Mouse (Mus musculus) midbrain, embryonic 14.5 days (tissue): ENCODE measurements at regions not wholly inside any gene's neighbourhood (a gene's known extent, or its start where the extent isn't known, plus 50 kb on each side); places are given as distances from the start of the nearest gene placed in this dataset.
A peak's percentile ranks its signal among the peaks of the same experiment; 100 is the strongest.

Source experiments
- ATAC-seq: fragments of 200-750 bp; cut with Nextera tagmentation; 2 replicates; pipeline ENCODE4 v1.8.0; 2017; ENCODE audit warnings: moderate number of reproducible peaks, moderate library complexity; ENCODE audit not compliant: low FRiP score, low TSS enrichment
- DNase-seq: peaks from one replicate; pipeline ENCODE4 v3.0.0-alpha.2; 2015
- H3K27ac ChIP-seq: fragments of 300-500 bp; sonication (generic); replicated peaks from 2 replicates; pipeline ENCODE4 v1.5.1; 2014; ENCODE audit warnings: mild to moderate bottlenecking, low read depth, low read length, moderate library complexity
- H3K27me3 ChIP-seq: fragments of 300-500 bp; sonication (generic); 2 replicates; pipeline ENCODE4 v1.6.1; 2014; ENCODE audit warnings: low read length, control low read depth, mixed read lengths; ENCODE audit not compliant: control insufficient read depth, insufficient read depth
- H3K36me3 ChIP-seq: fragments of 300-500 bp; sonication (generic); 2 replicates; pipeline ENCODE4 v1.6.1; 2014; ENCODE audit warnings: low read length, control low read depth; ENCODE audit not compliant: control insufficient read depth, insufficient read depth
- H3K4me1 ChIP-seq: fragments of 300-500 bp; sonication (generic); 2 replicates; pipeline ENCODE4 v1.6.1; 2014; ENCODE audit warnings: mild to moderate bottlenecking, antibody characterized with exemption, low read length, control low read depth; ENCODE audit not compliant: control insufficient read depth, insufficient read depth
- H3K4me2 ChIP-seq: fragments of 300-500 bp; sonication (generic); 2 replicates; pipeline ENCODE4 v1.6.1; 2014; ENCODE audit warnings: mild to moderate bottlenecking, low read length, moderate library complexity
- H3K4me3 ChIP-seq: fragments of 300-500 bp; sonication (generic); replicated peaks from 2 replicates; pipeline ENCODE4 v1.5.1; 2014; ENCODE audit warnings: low read depth, low read length
- H3K9ac ChIP-seq: fragments of 300-500 bp; sonication (generic); replicated peaks from 2 replicates; pipeline ENCODE4 v1.6.1; 2014; ENCODE audit warnings: mild to moderate bottlenecking, low read length, moderate library complexity
- H3K9me3 ChIP-seq: fragments of 300-500 bp; sonication (generic); 2 replicates; pipeline ENCODE4 v1.6.1; 2016; ENCODE audit warnings: low read length, control low read depth, mixed read lengths; ENCODE audit not compliant: control insufficient read depth
- WGBS: fragments of 180-500 bp; shearing (Covaris S2); extraction: QIAGEN DNeasy Blood & Tissue Kit; methylation state at CpG from one replicate; pipeline ENCODE4 v1.1.7; 2014; 5-methylcytosine and 5-hydroxymethylcytosine counted together

- Histone ChIP-seq H3K36me3 (no peaks in the 10 kb centered on the region), H3K4me3 (no peak overlapping the region), H3K27me3 (no peaks in the 10 kb centered on the region), H3K9ac (0 out of 2 replicates have a peak overlapping the region, but pooled peaks have one; percentile 4), H3K27ac (peak overlapping the region; percentile 53), H3K9me3 (no peaks in the 10 kb centered on the region), H3K4me1 (peaks cover 15% of the 10 kb centered on the region), H3K4me2 (peak overlapping the region; percentile 33; the same call in 1 of the 2 replicates)
- ATAC-seq (peak; percentile 65; the same call in 1 of the 2 replicates), DNase-seq (peak; percentile 85)
- 4% methylated on average over 15 of the region's 15 CpGs for WGBS
These were observed 58.8 kb upstream of the Dlk1 start for GRCm38 (mm10) chr12:109393795-109394194.

- H3K4me3 ChIP-seq, result no peak overlapping the region
- ATAC-seq (peak; percentile 49; the same call in 1 of the 2 replicates), DNase-seq (peak; percentile 74)
- no peaks in the 10 kb centered on the region for H3K9me3 ChIP-seq
- 32% methylated on average over 11 of the region's 11 CpGs for WGBS
- H3K27me3 ChIP-seq, result no peaks in the 10 kb centered on the region
- H3K27ac ChIP-seq, result peak overlapping the region; percentile 53; the same call in 1 of the 2 replicates
- no peak overlapping the region for H3K9ac ChIP-seq
- H3K4me2 ChIP-seq, result no peak overlapping the region
- H3K4me1 ChIP-seq, result peaks cover 20% of the 10 kb centered on the region
- H3K36me3 ChIP-seq, result no peaks in the 10 kb centered on the region
These were observed 58.2 kb upstream of the Dlk1 start for GRCm38 (mm10) chr12:109394396-109394795.

DNA sequence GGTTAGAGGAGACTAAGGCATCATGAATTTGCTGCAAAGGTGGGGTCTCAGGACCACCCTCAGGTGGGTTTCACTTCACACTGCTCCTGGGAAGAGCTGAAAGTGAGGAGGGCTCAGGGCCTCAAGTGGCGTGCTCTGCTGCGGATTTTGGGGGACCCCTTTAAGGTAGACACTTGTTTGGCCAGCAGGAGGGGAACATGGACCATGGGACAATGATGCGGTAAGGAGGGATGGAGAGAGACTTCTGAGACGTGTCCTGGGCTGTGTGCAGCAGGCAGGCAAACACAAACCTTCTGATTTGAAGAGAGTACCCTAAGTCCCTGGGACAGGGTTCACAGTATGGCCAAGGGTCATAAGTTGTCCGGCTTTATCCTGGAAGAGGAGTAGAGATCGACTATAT is 56.0 kb upstream of the Dlk1 start:
- no peak overlapping the region for H3K9ac ChIP-seq
- no peaks in the 10 kb centered on the region for H3K27me3 ChIP-seq
- no peak overlapping the region for H3K4me3 ChIP-seq
- ATAC-seq (no peak), DNase-seq (no peak)
- no peaks in the 10 kb centered on the region for H3K36me3 ChIP-seq
- H3K27ac ChIP-seq, result no peak overlapping the region
- no peaks in the 10 kb centered on the region for H3K9me3 ChIP-seq
- H3K4me1 ChIP-seq, result peaks cover 20% of the 10 kb centered on the region
- WGBS, result 88% methylated on average over 6 of the region's 6 CpGs
- no peak overlapping the region for H3K4me2 ChIP-seq

DNA sequence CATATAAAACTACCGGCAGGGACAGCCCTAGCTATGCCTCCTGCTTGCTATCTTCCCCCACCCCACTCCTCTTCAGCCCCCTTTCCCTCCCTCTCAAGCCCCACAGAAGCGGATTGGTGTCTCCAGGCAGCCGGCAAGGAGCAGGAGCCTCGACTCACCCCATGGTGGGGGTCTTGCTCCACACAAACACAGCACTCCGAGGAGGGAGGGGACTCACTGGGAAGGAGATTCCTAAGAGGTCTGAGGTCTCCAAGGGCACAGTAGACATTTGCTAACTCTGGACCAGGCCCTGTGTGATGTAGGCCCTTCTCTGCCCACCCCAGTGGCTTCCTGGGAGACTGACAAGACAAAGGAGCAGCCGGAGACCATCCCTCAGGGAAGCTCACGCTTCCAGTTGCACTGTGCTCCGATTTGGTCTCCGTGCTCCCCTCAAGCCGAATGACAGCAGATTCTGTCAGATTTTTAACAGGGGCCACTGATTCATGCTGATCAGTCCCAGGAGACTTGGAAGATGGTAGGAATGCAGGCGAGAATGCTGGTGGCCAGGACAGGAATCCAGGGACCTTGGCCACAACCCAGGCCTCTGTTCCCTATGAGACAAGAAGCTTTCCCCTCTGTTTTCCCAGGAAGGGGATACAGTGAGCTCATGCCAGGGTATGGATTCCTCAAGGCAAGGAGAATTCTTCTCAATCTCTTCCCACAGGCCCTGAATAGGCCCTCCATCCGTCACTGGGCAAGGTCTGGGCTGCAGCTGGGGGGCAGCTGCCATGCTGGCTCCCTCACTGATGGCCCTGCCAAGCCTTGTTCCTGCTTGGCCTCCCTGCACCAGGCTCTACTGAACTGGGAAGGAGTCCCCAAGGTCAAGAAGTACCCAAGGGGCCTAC is 55.2 kb upstream of the Dlk1 start:
- Histone ChIP-seq H3K9ac (no peak overlapping the region), H3K4me2 (no peak overlapping the region), H3K4me3 (no peak overlapping the region), H3K4me1 (peaks cover 20% of the 10 kb centered on the region), H3K27me3 (no peaks in the 10 kb centered on the region), H3K36me3 (no peaks in the 10 kb centered on the region), H3K9me3 (no peaks in the 10 kb centered on the region), H3K27ac (no peak overlapping the region)
- no peak for DNase-seq
- no peak for ATAC-seq
- WGBS, result 53% methylated on average over 12 of the region's 12 CpGs

DNA sequence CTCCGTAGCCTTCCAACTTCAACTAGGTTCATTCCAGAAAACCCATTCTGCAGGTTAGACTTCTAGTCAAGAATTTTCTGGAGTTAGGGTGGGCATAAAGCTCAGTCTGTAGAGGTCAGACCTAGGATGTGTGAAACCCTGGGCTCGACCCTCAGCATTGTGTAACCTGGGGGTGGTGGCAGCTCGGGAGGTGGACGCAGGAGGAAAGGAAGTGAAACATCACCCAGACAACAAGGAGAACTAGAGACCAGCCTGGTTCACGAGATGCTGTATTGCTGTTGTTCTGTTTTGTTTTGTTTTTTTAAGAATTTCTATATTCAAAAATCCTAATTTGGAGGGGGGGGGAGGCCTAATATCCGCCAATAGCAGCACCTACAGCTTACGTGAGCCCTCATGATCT is 54.1 kb upstream of the Dlk1 start:
- no peaks in the 10 kb centered on the region for H3K9me3 ChIP-seq
- H3K4me3 ChIP-seq, result no peak overlapping the region
- H3K27ac ChIP-seq, result no peak overlapping the region
- H3K9ac ChIP-seq, result no peak overlapping the region
- no peaks in the 10 kb centered on the region for H3K36me3 ChIP-seq
- 88% methylated on average over 7 of the region's 7 CpGs for WGBS
- H3K4me1 ChIP-seq, result peaks cover 13% of the 10 kb centered on the region
- no peaks in the 10 kb centered on the region for H3K27me3 ChIP-seq
- ATAC-seq (no peak), DNase-seq (no peak)
- H3K4me2 ChIP-seq, result no peak overlapping the region

GRCm38 (mm10) chr12:109398951-109399350 is 53.7 kb upstream of the Dlk1 start:
- H3K27ac ChIP-seq, result no peak overlapping the region
- ATAC-seq, result no peak

DNA sequence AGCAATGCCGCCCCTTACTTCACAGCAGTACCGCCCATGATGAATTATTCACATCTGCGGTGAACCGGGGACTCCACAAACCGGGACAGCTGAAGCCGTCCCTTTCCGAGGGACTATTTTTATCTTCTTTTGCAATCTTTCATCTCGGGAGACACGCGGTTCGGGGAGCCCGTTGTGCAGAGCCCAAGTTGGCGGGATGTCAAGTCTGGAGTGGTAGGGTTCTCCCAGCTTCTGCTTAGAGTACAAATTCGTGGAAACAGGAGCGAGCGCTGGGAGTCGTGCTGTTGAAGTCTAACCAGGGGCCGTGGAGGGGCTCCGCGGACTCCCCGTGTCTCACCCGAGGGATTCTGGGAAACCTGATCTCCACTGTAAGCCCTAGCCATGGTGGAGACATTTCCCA is 53.0 kb upstream of the Dlk1 start:
- Histone ChIP-seq H3K27ac (no peak overlapping the region), H3K4me2 (peak overlapping the region; percentile 35), H3K4me3 (no peak overlapping the region), H3K4me1 (peaks cover 6% of the 10 kb centered on the region), H3K9ac (no peak overlapping the region), H3K36me3 (no peaks in the 10 kb centered on the region), H3K9me3 (no peaks in the 10 kb centered on the region), H3K27me3 (no peaks in the 10 kb centered on the region)
- ATAC-seq (no peak), DNase-seq (peak; percentile 61)
- WGBS, result 22% methylated on average over 22 of the region's 22 CpGs

More at GRCm38 (mm10) chr12:109398951-109399350, 53.7 kb upstream of the Dlk1 start:
- H3K27me3 ChIP-seq, result no peaks in the 10 kb centered on the region
- DNase-seq, result no peak
- H3K9me3 ChIP-seq, result no peaks in the 10 kb centered on the region
- H3K36me3 ChIP-seq, result no peaks in the 10 kb centered on the region
- H3K4me1 ChIP-seq, result peaks cover 8% of the 10 kb centered on the region
- 19% methylated on average over 6 of the region's 6 CpGs for WGBS
- no peak overlapping the region for H3K4me2 ChIP-seq
- H3K9ac ChIP-seq, result no peak overlapping the region
- no peak overlapping the region for H3K4me3 ChIP-seq

GRCm38 (mm10) chr12:109400041-109400440 is 52.6 kb upstream of the Dlk1 start:
- Histone ChIP-seq H3K4me3 (no peak overlapping the region), H3K27me3 (no peaks in the 10 kb centered on the region), H3K4me1 (peaks cover 6% of the 10 kb centered on the region), H3K36me3 (no peaks in the 10 kb centered on the region), H3K27ac (no peak overlapping the region), H3K9ac (no peak overlapping the region), H3K9me3 (no peaks in the 10 kb centered on the region), H3K4me2 (no peak overlapping the region; the same call in 1 of the 2 replicates)
- DNase-seq (no peak), ATAC-seq (no peak)
- 84% methylated on average over 7 of the region's 7 CpGs for WGBS
